Mouse (Mus musculus): ENCODE results near the gene Scgb1b30. TPM values are rescaled to one million over a fixed set of nuclear protein-coding genes. Genes with fewer than 3 reads are reported as not detected.
A peak's percentile ranks its signal among the peaks of the same experiment; 100 is the strongest.

The Scgb1b30 gene
- polyA plus RNA-seq, 1 experiment from 2014 or later, result not detected

DNA sequence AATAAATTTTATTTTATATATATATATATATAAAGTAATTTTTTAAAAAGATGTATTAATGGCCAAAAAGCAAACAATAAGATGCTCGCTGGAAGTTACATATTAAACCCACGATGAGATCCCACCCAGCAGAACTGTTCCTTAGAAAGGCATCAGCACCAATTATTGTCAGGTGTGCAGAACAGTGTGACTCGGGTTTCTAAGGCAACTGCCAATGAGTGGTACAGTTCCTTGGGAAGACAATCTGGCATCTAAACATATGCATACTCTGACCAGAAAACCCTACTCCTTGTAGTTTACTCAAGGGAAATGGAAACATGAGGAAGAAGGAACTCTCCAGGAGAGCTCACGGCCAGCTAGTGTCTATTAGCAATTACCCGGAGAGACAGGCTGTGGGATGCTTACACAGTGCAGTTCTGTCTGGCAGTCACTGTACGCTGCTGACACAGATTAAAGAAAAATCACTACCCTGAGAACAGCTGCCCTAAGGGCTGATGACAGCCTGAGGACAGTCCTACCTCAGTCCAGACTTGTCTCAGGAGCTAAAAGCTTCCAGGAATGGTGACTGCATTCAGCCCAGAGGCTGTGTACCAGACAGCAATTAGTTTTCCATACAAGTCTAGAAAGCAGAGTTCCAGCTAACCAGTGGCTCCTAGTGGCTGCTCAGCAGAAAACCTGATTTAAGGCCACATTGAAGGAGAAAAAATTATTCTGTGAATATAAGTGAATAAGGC is 27.9 kb downstream of the Scgb1b30 start:
- no peaks in the 10 kb centered on the region for H3K27me3 ChIP-seq (ENCODE audit: insufficient read depth, low read length)
- peak; percentile 53 for DNase-seq (ENCODE audit: low spot score)
- H3K9ac ChIP-seq (ENCODE audit: low read depth, low read length), result no peak overlapping the region
- WGBS, result 90% methylated on average over 6 of the region's 6 CpGs
- H3K9me3 ChIP-seq (replicated peaks; ENCODE audit: low read length), result no peaks in the 10 kb centered on the region
- ATAC-seq (replicated peaks; ENCODE audit: low FRiP score, low read depth), result no peak
- TF ChIP-seq CTCF (IDR thresholded peaks at IDR 0.05; ENCODE audit: low read depth), result peak; percentile 60
- no peak overlapping the region for H3K4me3 ChIP-seq (replicated peaks; ENCODE audit: low read depth, low read length)
- H3K4me1 ChIP-seq (replicated peaks; ENCODE audit: insufficient read depth, low read length), result no peaks in the 10 kb centered on the region
- no peak overlapping the region for H3K4me2 ChIP-seq (ENCODE audit: low read length)
- H3K27ac ChIP-seq, result no peak overlapping the region
- 0 out of 2 replicates have a peak, but pooled peaks cover 7% of the 10 kb centered on the region for H3K36me3 ChIP-seq (ENCODE audit: insufficient read depth, low read length)

DNA sequence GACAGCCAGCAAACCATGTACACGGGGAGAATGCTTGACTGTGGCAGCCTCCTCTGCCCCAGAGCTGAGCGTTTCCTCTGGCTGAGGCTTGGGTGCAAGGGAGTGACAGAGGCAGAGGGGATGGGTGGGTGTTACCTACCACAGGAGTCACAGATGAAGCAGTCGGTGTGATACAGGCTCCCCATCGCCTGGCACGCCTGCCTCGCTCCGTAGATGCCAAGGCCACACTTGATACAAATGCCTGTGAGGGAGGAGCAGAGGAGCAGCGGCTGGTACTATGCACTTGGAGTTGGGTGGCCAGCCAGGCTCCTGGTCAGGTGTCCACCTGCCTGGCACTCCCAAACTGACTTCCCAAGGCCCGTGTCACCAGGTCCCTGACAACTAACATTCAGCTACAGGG is 30.1 kb downstream of the Scgb1b30 start:
- Histone ChIP-seq H3K27ac (no peak overlapping the region), H3K4me3 (replicated peaks; ENCODE audit: low read depth, low read length) (no peak overlapping the region), H3K9me3 (replicated peaks; ENCODE audit: low read length) (no peaks in the 10 kb centered on the region), H3K9ac (ENCODE audit: low read depth, low read length) (no peak overlapping the region), H3K4me2 (ENCODE audit: low read length) (no peak overlapping the region), H3K4me1 (replicated peaks; ENCODE audit: insufficient read depth, low read length) (no peaks in the 10 kb centered on the region), H3K27me3 (ENCODE audit: insufficient read depth, low read length) (no peaks in the 10 kb centered on the region), H3K36me3 (ENCODE audit: insufficient read depth, low read length) (0 out of 2 replicates have a peak, but pooled peaks cover 5% of the 10 kb centered on the region)
- no peak for DNase-seq (ENCODE audit: low spot score)
- ATAC-seq (replicated peaks; ENCODE audit: low FRiP score, low read depth), result no peak
- WGBS, result 90% methylated on average over 9 of the region's 9 CpGs
- TF ChIP-seq CTCF (IDR thresholded peaks at IDR 0.05; ENCODE audit: low read depth), result no peak

DNA sequence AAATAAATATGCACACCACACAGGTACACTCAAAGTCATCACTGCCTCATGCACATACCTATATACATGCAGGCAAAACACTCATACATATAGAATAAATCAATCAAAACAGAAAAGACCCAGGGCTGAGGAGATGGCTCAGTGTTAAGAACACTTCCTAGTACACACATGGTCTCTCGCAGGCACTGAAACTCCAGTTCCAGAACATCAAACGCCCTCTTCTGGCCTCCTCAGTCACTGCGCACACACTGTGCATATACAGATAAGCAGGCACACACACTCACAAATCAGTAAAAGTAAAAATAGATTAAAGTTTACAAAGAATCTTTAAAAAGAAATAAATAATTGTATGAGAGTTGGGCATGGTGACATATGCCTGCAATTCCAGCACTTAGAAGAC is 31.1 kb downstream of the Scgb1b30 start:
- Histone ChIP-seq H3K27ac (no peak overlapping the region), H3K9ac (ENCODE audit: low read depth, low read length) (no peak overlapping the region), H3K4me1 (replicated peaks; ENCODE audit: insufficient read depth, low read length) (no peaks in the 10 kb centered on the region), H3K9me3 (replicated peaks; ENCODE audit: low read length) (no peaks in the 10 kb centered on the region), H3K27me3 (ENCODE audit: insufficient read depth, low read length) (no peaks in the 10 kb centered on the region), H3K4me2 (ENCODE audit: low read length) (no peak overlapping the region), H3K36me3 (ENCODE audit: insufficient read depth, low read length) (0 out of 2 replicates have a peak, but pooled peaks cover 5% of the 10 kb centered on the region), H3K4me3 (replicated peaks; ENCODE audit: low read depth, low read length) (no peak overlapping the region)
- 85% methylated on average over 3 of the region's 3 CpGs for WGBS
- ATAC-seq (replicated peaks; ENCODE audit: low FRiP score, low read depth) (no peak), DNase-seq (ENCODE audit: low spot score) (no peak)
- no peak for TF ChIP-seq CTCF (IDR thresholded peaks at IDR 0.05; ENCODE audit: low read depth)

DNA sequence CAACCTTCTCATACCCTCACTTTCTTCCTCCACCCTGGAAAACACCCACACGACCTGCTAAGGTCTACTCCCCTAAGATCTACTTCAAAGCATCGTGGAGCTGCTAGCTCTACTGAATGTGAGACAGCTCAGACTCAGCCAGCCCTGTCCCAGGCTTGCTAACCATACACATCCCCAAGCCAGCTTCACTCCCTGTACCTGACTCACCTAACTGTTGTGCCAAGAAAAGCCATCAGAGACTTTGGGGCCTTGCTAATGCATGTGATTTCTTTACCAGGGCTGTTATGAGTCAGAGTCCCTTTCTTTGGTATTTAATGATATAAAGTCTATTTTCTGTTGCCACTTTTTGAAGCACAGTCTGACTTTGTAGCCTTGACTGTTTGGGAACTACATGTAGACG is 35.9 kb downstream of the Scgb1b30 start:
- H3K4me3 ChIP-seq (replicated peaks; ENCODE audit: low read depth, low read length), result 0 out of 2 replicates have a peak overlapping the region, but pooled peaks have one; percentile 89
- WGBS, result 50% methylated on average over 3 of the region's 3 CpGs
- peak overlapping the region; percentile 98; the same call in 1 of the 2 replicates for H3K9ac ChIP-seq (ENCODE audit: low read depth, low read length)

DNA sequence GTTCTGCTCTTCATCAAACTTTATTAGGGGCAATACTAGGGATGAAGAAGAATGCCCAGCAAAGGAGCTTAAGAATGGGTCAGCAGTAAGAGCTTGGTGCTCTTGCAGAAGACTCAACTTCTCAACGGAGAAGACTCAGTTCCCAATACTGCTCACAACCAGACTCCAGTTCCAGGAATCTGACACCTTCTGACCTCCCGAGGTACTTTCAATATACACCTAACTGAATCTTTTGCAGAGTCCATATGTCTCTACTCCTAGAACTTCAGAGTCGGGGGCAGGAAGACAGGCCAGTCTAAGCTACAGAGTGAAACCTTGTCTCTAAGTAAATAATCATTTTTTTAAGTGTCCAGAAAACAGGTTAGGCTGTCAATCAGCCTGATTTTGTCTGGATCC is 36.7 kb downstream of the Scgb1b30 start:
- DNase-seq (ENCODE audit: low spot score) (peak; percentile 22), ATAC-seq (replicated peaks; ENCODE audit: low FRiP score, low read depth) (0 out of 2 replicates have a peak, but pooled peaks have one; percentile 3)

More for the DNA sequence above, 35.9 kb downstream of the Scgb1b30 start:
- TF ChIP-seq CTCF (IDR thresholded peaks at IDR 0.05; ENCODE audit: low read depth), result no peak
- no peak overlapping the region for H3K27ac ChIP-seq
- H3K4me2 ChIP-seq (ENCODE audit: low read length), result peak overlapping the region; percentile 72
- DNase-seq (ENCODE audit: low spot score) (no peak), ATAC-seq (replicated peaks; ENCODE audit: low FRiP score, low read depth) (no peak)
- no peaks in the 10 kb centered on the region for H3K27me3 ChIP-seq (ENCODE audit: insufficient read depth, low read length)
- H3K4me1 ChIP-seq (replicated peaks; ENCODE audit: insufficient read depth, low read length), result 0 out of 2 replicates have a peak, but pooled peaks cover 4% of the 10 kb centered on the region
- no peaks in the 10 kb centered on the region for H3K36me3 ChIP-seq (ENCODE audit: insufficient read depth, low read length)
- no peaks in the 10 kb centered on the region for H3K9me3 ChIP-seq (replicated peaks; ENCODE audit: low read length)

DNA sequence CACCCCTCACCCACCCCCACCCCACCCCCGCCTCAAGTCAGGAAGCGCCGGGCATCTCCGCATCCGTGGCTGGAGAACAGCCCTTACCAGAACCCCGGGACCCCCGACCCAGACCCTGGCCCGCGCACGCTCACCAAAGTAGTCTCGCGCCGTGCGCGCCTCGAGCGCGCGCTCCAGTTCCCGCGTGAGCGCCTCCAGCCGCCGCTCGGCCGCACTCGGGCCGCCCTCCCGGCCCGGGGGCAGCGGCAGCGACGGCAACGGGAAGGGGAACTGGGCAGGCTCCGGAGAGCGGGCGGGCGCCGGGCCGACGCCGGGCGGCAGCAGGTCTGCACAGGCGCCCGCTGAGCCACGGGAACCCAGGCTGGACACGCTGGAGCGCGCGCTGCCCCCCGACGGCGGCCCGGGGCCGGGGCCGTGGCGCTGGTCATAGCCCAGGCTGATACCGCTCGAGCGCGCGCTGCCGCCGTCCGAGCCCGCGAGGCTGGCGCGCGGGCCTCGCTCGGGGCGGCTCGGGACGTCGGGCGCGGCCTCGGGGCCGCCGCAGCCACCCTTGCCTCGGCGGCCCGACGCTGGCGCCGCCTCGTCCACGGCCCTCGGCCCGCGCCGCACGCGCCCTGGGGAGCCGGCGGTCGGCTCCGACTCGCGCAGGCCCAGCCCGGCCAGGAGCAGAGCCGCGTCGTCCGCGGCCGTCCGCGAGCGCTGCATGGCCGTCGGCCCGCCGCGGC is 37.3 kb downstream of the Scgb1b30 start:
- Histone ChIP-seq H3K4me3 (replicated peaks; ENCODE audit: low read depth, low read length) (peak overlapping the region; percentile 89), H3K27ac (peak overlapping the region; percentile 91), H3K9ac (ENCODE audit: low read depth, low read length) (peak overlapping the region; percentile 98), H3K27me3 (ENCODE audit: insufficient read depth, low read length) (no peaks in the 10 kb centered on the region), H3K4me1 (replicated peaks; ENCODE audit: insufficient read depth, low read length) (0 out of 2 replicates have a peak, but pooled peaks cover 4% of the 10 kb centered on the region), H3K4me2 (ENCODE audit: low read length) (peak overlapping the region; percentile 72), H3K9me3 (replicated peaks; ENCODE audit: low read length) (no peaks in the 10 kb centered on the region), H3K36me3 (ENCODE audit: insufficient read depth, low read length) (no peaks in the 10 kb centered on the region)
- under 1% methylated on average over 70 of the region's 116 CpGs for WGBS
- no peak for TF ChIP-seq CTCF (IDR thresholded peaks at IDR 0.05; ENCODE audit: low read depth)
- ATAC-seq (replicated peaks; ENCODE audit: low FRiP score, low read depth) (peak; percentile 82), DNase-seq (ENCODE audit: low spot score) (peak; percentile 56)

More for the DNA sequence above, 36.7 kb downstream of the Scgb1b30 start:
- H3K4me1 ChIP-seq (replicated peaks; ENCODE audit: insufficient read depth, low read length), result 0 out of 2 replicates have a peak, but pooled peaks cover 4% of the 10 kb centered on the region
- H3K27ac ChIP-seq, result peak overlapping the region; percentile 91
- H3K4me2 ChIP-seq (ENCODE audit: low read length), result peak overlapping the region; percentile 72
- no peaks in the 10 kb centered on the region for H3K27me3 ChIP-seq (ENCODE audit: insufficient read depth, low read length)
- no peaks in the 10 kb centered on the region for H3K36me3 ChIP-seq (ENCODE audit: insufficient read depth, low read length)
- WGBS, result 0% methylated on average over 3 of the region's 3 CpGs
- peak overlapping the region; percentile 98 for H3K9ac ChIP-seq (ENCODE audit: low read depth, low read length)
- no peaks in the 10 kb centered on the region for H3K9me3 ChIP-seq (replicated peaks; ENCODE audit: low read length)
- H3K4me3 ChIP-seq (replicated peaks; ENCODE audit: low read depth, low read length), result peak overlapping the region; percentile 89
- TF ChIP-seq CTCF (IDR thresholded peaks at IDR 0.05; ENCODE audit: low read depth), result no peak

All from kidney, postnatal 0 days (tissue).